Mouse (Mus musculus) midbrain, embryonic 11.5 days (tissue): ENCODE data around the gene Rpl19. TPM values are rescaled to one million over a fixed set of nuclear protein-coding genes. Genes with fewer than 3 reads are reported as not detected.

Source experiments
- ATAC-seq: fragments of 200-750 bp; cut with Nextera tagmentation; 2 replicates; pipeline ENCODE4 v1.8.0; 2017; ENCODE audit warnings: moderate TSS enrichment, moderate library complexity; ENCODE audit not compliant: low FRiP score
- DNase-seq: peaks from one replicate; pipeline ENCODE4 v3.0.0; 2015; ENCODE audit warnings: low spot score; ENCODE audit errors: missing footprints
- H3K27ac ChIP-seq: fragments of 300-500 bp; sonication (generic); 2 replicates; pipeline ENCODE4 v1.5.1; 2014; ENCODE audit warnings: low read depth, low read length
- H3K27me3 ChIP-seq: fragments of 300-500 bp; sonication (generic); 2 replicates; pipeline ENCODE4 v1.6.1; 2014; ENCODE audit warnings: mild to moderate bottlenecking, low read length, moderate library complexity, mixed read lengths; ENCODE audit not compliant: control insufficient read depth, insufficient read depth
- H3K36me3 ChIP-seq: fragments of 300-500 bp; sonication (generic); 2 replicates; pipeline ENCODE4 v1.6.1; 2014; ENCODE audit warnings: mild to moderate bottlenecking, low read length, moderate library complexity, mixed read lengths; ENCODE audit not compliant: control insufficient read depth, insufficient read depth
- H3K4me1 ChIP-seq: fragments of 300-500 bp; sonication (generic); 2 replicates; pipeline ENCODE4 v1.6.1; 2014; ENCODE audit warnings: low read length; ENCODE audit not compliant: control insufficient read depth, insufficient read depth
- H3K4me2 ChIP-seq: fragments of 300-500 bp; sonication (generic); 2 replicates; pipeline ENCODE4 v1.6.1; 2014; ENCODE audit warnings: mild to moderate bottlenecking, moderate library complexity
- H3K4me3 ChIP-seq: fragments of 300-500 bp; sonication (generic); 2 replicates; pipeline ENCODE4 v1.5.1; 2014; ENCODE audit warnings: low read depth, low read length
- H3K9ac ChIP-seq: fragments of 300-500 bp; sonication (generic); 2 replicates; pipeline ENCODE4 v1.6.1; 2014; ENCODE audit warnings: low read length
- H3K9me3 ChIP-seq: fragments of 300-500 bp; sonication (generic); 2 replicates; pipeline ENCODE4 v1.6.1; 2016; ENCODE audit warnings: low read length; ENCODE audit not compliant: control insufficient read depth
- WGBS: fragments of 180-500 bp; shearing (Covaris S2); extraction: QIAGEN DNeasy Blood & Tissue Kit; methylation state at CpG from one replicate; pipeline ENCODE4 v1.1.7; 2014; 5-methylcytosine and 5-hydroxymethylcytosine counted together
- polyA plus RNA-seq: library from polyadenylated mRNA; unstranded; fragments of >200 nt; fragmentation: Nextera tagmentation; extraction: Ambion mirVana; gene quantifications from 2 replicates; pipeline ENCODE4 v1.2.1, GENCODE M21; 2014

Gene Rpl19
- polyA plus RNA-seq, 1 experiment from 2014 or later = 991 TPM

DNA sequence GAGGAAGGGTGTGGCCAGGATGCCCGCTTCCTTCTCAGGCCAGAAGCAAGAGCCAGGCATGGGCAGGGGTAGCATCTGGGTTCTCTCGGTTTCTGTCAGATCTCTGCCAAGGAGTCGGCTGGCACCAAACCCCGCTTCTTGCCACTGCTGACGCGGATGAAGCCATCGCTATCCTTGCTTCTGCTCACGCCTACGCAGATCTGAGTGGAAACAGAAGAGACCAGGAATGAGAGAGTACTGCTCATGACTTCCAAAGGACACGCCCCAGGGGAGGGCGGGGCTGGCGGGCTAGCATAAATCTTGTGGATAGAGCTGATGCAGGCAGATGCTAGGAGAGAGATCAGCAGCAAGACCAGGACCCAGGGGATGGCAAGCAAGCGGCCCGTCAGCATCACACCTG, 11.4 kb downstream of the Rpl19 start:
- Histone ChIP-seq H3K27me3 (peaks cover 10% of the 10 kb centered on the region), H3K9me3 (no peaks in the 10 kb centered on the region), H3K9ac (no peak overlapping the region), H3K27ac (no peak overlapping the region), H3K36me3 (no peaks in the 10 kb centered on the region), H3K4me1 (peaks cover 12% of the 10 kb centered on the region), H3K4me2 (no peak overlapping the region), H3K4me3 (no peak overlapping the region)
- no peak for ATAC-seq
- WGBS = 68% methylated on average over 14 of the region's 14 CpGs
- no peak for DNase-seq

DNA sequence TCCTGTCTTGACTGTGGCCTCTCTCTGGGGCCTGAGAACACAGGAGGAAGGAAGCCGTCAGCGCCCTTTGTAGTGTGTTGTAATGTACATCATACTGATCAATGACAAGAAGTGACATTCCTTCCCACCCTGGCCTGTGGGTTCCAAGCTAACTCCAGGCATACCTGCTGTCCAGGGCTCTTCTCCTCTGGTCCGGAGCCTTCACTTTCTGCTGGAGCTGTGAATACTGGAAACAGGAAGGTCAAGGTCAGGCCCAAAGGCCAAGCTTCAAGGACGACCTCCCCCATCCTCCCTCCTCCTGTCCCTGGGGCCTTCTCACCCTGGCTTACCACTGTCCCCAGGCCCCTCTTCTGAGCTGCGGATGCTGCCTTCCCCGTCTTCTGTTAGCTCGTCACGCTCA, 14.5 kb downstream of the Rpl19 start:
- Histone ChIP-seq H3K36me3 (no peaks in the 10 kb centered on the region), H3K9ac (no peak overlapping the region), H3K27ac (no peak overlapping the region), H3K4me3 (no peak overlapping the region), H3K4me2 (no peak overlapping the region), H3K9me3 (no peaks in the 10 kb centered on the region), H3K4me1 (peaks cover 3% of the 10 kb centered on the region), H3K27me3 (peaks cover 10% of the 10 kb centered on the region)
- 81% methylated on average over 8 of the region's 8 CpGs for WGBS
- ATAC-seq (no peak), DNase-seq (no peak)

DNA sequence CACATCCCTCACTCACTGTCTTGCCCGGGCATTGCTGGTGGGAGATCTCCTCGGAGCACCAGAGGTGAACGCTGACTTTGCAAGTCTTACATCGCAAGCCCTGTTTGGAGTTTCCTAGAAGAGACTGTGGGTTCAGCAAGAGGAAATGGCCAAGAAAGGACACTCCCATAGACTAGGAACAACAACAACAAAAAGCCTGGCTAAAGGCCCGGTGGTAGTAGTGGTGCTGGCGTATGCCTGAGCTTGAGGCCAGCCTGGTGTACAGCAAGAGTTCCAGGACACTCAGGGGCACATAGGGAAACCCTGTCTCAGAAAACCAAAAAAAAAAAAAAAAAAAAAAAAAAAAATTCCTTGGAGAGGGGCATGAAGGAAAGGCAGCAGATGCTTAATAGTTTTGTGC, 16.2 kb downstream of the Rpl19 start:
- Histone ChIP-seq H3K27me3 (no peaks in the 10 kb centered on the region), H3K9ac (no peak overlapping the region), H3K4me1 (no peaks in the 10 kb centered on the region), H3K36me3 (no peaks in the 10 kb centered on the region), H3K4me2 (no peak overlapping the region), H3K27ac (no peak overlapping the region), H3K9me3 (no peaks in the 10 kb centered on the region), H3K4me3 (no peak overlapping the region)
- no peak for DNase-seq
- ATAC-seq = no peak
- WGBS = 93% methylated on average over 6 of the region's 6 CpGs

DNA sequence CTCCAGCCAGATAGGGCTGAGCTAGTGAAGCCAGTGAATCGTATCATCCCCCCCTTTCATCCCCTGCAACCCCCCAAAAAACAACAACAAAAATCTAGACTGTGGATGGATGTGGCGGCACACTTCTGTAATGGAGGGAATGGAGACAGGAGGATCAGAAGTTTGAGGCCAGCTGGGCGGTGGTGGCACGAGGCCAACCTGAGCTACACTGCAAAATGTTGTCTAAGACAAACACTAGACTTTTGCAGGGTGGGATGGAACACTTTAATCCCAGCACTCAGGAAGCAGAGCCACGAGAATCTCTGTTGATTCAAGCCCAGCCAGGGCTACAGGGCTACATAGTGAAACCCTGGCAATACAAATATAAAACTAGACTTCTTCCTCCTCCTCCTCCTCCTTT, 17.6 kb downstream of the Rpl19 start:
- no peak for ATAC-seq
- Histone ChIP-seq H3K9ac (no peak overlapping the region), H3K4me1 (no peaks in the 10 kb centered on the region), H3K36me3 (no peaks in the 10 kb centered on the region), H3K4me3 (no peak overlapping the region), H3K27ac (no peak overlapping the region), H3K27me3 (no peaks in the 10 kb centered on the region), H3K4me2 (no peak overlapping the region), H3K9me3 (no peaks in the 10 kb centered on the region)
- 76% methylated on average over 5 of the region's 5 CpGs for WGBS
- peak; percentile 79 for DNase-seq

DNA sequence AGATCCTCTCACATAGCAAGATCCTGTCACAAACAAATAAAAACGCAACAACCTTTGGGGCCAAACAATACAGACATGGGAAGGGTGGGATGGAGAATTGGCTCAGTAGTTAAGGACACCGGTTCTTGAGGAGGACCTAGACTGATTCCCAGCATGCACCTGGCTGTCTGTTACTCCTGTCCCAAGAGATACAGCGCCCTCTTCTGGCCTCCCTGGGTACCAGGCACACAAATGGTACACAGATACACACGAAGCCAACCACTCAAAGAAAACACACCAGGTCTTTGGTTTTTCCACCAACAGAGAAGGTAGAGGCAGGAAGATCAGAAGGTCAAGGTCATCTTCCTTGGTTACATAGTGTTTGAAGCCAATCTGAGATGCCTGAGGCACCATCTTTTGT, 19.1 kb downstream of the Rpl19 start:
- 65% methylated on average over 4 of the region's 4 CpGs for WGBS
- Histone ChIP-seq H3K4me3 (no peak overlapping the region), H3K4me2 (no peak overlapping the region), H3K9me3 (no peaks in the 10 kb centered on the region), H3K27me3 (peaks cover 7% of the 10 kb centered on the region), H3K27ac (no peak overlapping the region), H3K9ac (no peak overlapping the region), H3K4me1 (no peaks in the 10 kb centered on the region), H3K36me3 (no peaks in the 10 kb centered on the region)
- ATAC-seq = no peak
- DNase-seq = no peak

DNA sequence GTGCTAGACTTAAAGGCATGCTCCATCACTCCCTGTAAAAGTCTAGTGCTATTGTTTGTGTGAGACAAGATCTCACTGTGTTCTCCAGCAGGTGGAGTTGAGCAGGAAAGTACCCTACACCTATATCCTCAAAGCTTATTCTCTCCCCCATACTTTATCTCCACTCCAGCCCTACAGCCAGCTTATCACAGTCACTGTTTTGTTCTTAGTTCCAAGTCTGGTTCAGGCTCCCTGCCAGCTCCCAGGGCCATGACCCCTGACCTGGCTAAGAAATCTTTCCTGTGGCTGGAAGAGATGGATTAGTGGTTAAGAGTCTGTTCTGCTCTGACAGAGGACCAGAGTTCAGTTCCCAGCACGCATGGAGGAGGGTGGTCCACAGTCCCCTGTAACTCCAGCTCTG, 20.0 kb downstream of the Rpl19 start:
- Histone ChIP-seq H3K9me3 (no peaks in the 10 kb centered on the region), H3K4me1 (no peaks in the 10 kb centered on the region), H3K4me2 (no peak overlapping the region), H3K27me3 (peaks cover 15% of the 10 kb centered on the region), H3K9ac (no peak overlapping the region), H3K4me3 (no peak overlapping the region), H3K36me3 (no peaks in the 10 kb centered on the region), H3K27ac (no peak overlapping the region)
- ATAC-seq (no peak), DNase-seq (peak; percentile 61)
- 54% methylated on average over 1 of the region's 1 CpGs for WGBS

DNA sequence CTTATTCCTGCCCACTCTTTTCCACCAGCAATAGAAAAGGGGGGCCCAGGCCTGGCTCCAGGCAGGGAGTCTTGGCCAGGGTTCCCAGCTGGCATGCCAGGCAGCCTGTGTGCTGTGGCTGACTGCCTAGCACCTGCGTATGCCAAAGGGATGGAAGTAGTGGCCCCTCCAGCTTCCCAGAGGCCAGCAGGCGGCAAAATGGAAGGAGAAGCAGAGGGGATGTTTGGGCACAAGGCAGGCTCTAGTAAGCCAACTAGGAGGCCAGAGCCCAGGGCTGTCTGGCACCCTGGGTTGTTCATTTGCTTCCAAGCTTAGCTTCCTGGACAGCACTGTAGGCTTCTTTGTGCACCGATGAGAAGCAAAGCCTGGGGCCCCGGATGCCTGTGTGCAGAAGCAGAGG, 21.2 kb downstream of the Rpl19 start:
- 72% methylated on average over 4 of the region's 4 CpGs for WGBS
- Histone ChIP-seq H3K36me3 (no peaks in the 10 kb centered on the region), H3K4me1 (peaks cover 2% of the 10 kb centered on the region), H3K27me3 (peaks cover 28% of the 10 kb centered on the region), H3K4me3 (no peak overlapping the region), H3K9me3 (no peaks in the 10 kb centered on the region), H3K27ac (no peak overlapping the region), H3K4me2 (no peak overlapping the region), H3K9ac (no peak overlapping the region)
- DNase-seq (peak; percentile 80), ATAC-seq (no peak)

DNA sequence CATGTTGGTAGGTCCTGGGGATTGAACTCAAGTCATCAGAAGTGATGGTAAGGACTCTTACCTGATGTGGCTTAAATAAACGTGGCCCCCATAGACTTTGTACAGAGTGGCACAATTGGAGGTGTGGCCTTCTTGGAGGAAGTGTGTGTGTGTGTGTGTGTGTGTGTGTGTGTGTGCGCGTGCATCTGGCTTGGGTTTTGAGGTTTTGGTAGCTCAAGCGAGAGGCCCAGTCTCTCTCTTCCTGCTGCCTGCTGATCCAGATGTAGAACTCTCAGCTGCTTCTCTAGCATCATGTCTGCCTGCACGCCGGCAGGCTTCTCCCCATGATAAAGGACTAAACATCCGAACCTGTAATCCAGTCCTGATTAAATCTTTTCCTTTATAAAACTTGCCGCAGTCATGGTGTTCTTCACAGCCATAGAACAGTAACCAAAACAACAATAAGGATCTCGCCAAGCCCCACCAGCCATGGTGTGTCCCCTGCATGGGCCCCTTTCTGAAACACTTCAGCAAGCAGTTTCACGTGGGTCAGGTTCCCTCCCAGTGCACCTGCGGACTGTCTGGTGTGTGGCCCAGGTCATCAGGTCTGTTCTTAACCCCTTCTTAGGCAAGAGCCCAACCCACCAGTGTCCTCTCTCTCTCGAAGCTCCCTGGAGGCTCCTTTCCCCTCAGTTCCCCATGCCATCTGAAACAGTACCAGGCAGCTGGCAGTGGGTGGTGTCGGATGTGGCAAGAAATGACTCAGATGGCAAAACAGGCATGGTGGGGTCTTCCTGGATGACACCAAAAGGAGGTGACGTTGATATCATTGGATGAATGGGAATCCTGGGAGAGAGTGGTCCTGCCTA, 23.4 kb downstream of the Rpl19 start:
- Histone ChIP-seq H3K9ac (no peak overlapping the region), H3K9me3 (no peaks in the 10 kb centered on the region), H3K4me1 (peaks cover 6% of the 10 kb centered on the region), H3K4me3 (no peak overlapping the region), H3K36me3 (no peaks in the 10 kb centered on the region), H3K27ac (no peak overlapping the region), H3K27me3 (peaks cover 33% of the 10 kb centered on the region), H3K4me2 (no peak overlapping the region)
- 76% methylated on average over 14 of the region's 14 CpGs for WGBS
- ATAC-seq (no peak), DNase-seq (peak; percentile 28)

DNA sequence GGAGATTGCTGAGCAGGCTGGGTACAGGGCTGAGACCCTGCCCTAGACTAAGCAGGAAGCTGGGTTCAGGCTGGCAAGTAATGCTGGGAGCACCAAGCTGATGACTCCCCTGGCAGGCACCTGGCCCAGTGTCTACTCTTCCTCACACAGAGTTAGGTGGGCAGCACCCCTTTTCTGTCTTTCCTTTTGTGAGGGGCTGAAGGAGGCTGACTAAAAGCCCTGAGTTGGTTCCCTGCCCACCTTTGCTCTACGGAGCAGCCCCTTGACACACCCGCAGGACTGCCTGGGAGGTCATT, 24.0 kb downstream of the Rpl19 start:
- Histone ChIP-seq H3K4me3 (no peak overlapping the region), H3K27me3 (peaks cover 33% of the 10 kb centered on the region), H3K36me3 (no peaks in the 10 kb centered on the region), H3K4me1 (peaks cover 6% of the 10 kb centered on the region), H3K4me2 (no peak overlapping the region), H3K9me3 (no peaks in the 10 kb centered on the region), H3K9ac (no peak overlapping the region), H3K27ac (no peak overlapping the region)
- WGBS = 35% methylated on average over 2 of the region's 2 CpGs
- peak; percentile 44 for DNase-seq
- no peak for ATAC-seq
